Mouse (Mus musculus) forebrain, embryonic 14.5 days (tissue): ENCODE data around the gene Robo4. TPM values are rescaled to one million over a fixed set of nuclear protein-coding genes. Genes with fewer than 3 reads are reported as not detected.

Experiments
- ATAC-seq: fragments of 200-750 bp; cut with Nextera tagmentation; 2 replicates; pipeline ENCODE4 v1.8.0; 2017; ENCODE audit warnings: mild to moderate bottlenecking, moderate library complexity
- DNase-seq: peaks from one replicate; pipeline ENCODE4 v3.0.0-alpha.2; 2015; ENCODE audit warnings: low spot score
- H3K27ac ChIP-seq: fragments of 300-500 bp; sonication (generic); 2 replicates; pipeline ENCODE4 v1.5.1; 2014; ENCODE audit warnings: low read depth, mild to moderate bottlenecking, control low read depth, low read length, moderate library complexity
- H3K27me3 ChIP-seq: fragments of 300-500 bp; sonication (generic); replicated peaks from 2 replicates; pipeline ENCODE4 v1.6.1; 2014; ENCODE audit warnings: low read length, control low read depth, mixed read lengths; ENCODE audit not compliant: control insufficient read depth, insufficient read depth
- H3K36me3 ChIP-seq: fragments of 300-500 bp; sonication (generic); 2 replicates; pipeline ENCODE4 v1.6.1; 2014; ENCODE audit warnings: low read length, control low read depth; ENCODE audit not compliant: control insufficient read depth, insufficient read depth
- H3K4me1 ChIP-seq: fragments of 300-500 bp; sonication (generic); 2 replicates; pipeline ENCODE4 v1.6.1; 2014; ENCODE audit warnings: antibody characterized with exemption, low read length, control low read depth; ENCODE audit not compliant: control insufficient read depth, insufficient read depth
- H3K4me2 ChIP-seq: fragments of 300-500 bp; sonication (generic); 2 replicates; pipeline ENCODE4 v1.6.1; 2014; ENCODE audit warnings: mild to moderate bottlenecking, control low read depth, low read length
- H3K4me3 ChIP-seq: fragments of 300-500 bp; sonication (generic); 2 replicates; pipeline ENCODE4 v1.5.1; 2014; ENCODE audit warnings: low read depth, low read length, control low read depth
- H3K9ac ChIP-seq: fragments of 300-500 bp; sonication (generic); 2 replicates; pipeline ENCODE4 v1.6.1; 2014; ENCODE audit warnings: mild to moderate bottlenecking, low read length, control low read depth, moderate library complexity
- H3K9me3 ChIP-seq: fragments of 300-500 bp; sonication (generic); replicated peaks from 2 replicates; pipeline ENCODE4 v1.6.1; 2016; ENCODE audit warnings: low read length, control low read depth, mixed read lengths; ENCODE audit not compliant: control insufficient read depth
- WGBS: fragments of 180-500 bp; shearing (Covaris S2); extraction: QIAGEN DNeasy Blood & Tissue Kit; methylation state at CpG from one replicate; pipeline ENCODE4 v1.1.7; 2014; 5-methylcytosine and 5-hydroxymethylcytosine counted together
- polyA plus RNA-seq: library from polyadenylated mRNA; unstranded; fragments of >200 nt; fragmentation: Nextera tagmentation; extraction: Ambion mirVana; gene quantifications from 2 replicates; pipeline ENCODE4 v1.2.1, GENCODE M21; 2014

Robo4 gene
- polyA plus RNA-seq, 1 experiment from 2014 or later = 3.3 TPM

GRCm38 (mm10) chr9:37367301-37368080 is 34.2 kb upstream of the Robo4 start, which contains the start of gene Hepacam:
Gene Hepacam (plus strand): TSS chr9:37367351.
- H3K4me3 ChIP-seq = no peak within 1 kb of the TSS
- 81% methylated on average over 17 of the region's 17 CpGs for WGBS
- ATAC-seq = no peak
- no peaks in the 10 kb centered on the region for H3K4me1 ChIP-seq
- H3K9me3 ChIP-seq = no peaks in the 10 kb centered on the region
- DNase-seq = peak; percentile 31
- no peak within 1 kb of the TSS for H3K27ac ChIP-seq
- H3K9ac ChIP-seq = no peak within 1 kb of the TSS
- no peaks in the 10 kb centered on the region for H3K27me3 ChIP-seq
- H3K36me3 ChIP-seq = no peaks in the 10 kb centered on the region
- H3K4me2 ChIP-seq = no peak within 1 kb of the TSS

GRCm38 (mm10) chr9:37368081-37368830 is 33.4 kb upstream of the Robo4 start:
- Histone ChIP-seq H3K4me2 (no peak overlapping the region), H3K27ac (no peak overlapping the region), H3K36me3 (no peaks in the 10 kb centered on the region), H3K9ac (no peak overlapping the region), H3K9me3 (no peaks in the 10 kb centered on the region), H3K4me3 (no peak overlapping the region), H3K4me1 (no peaks in the 10 kb centered on the region), H3K27me3 (no peaks in the 10 kb centered on the region)
- ATAC-seq (no peak), DNase-seq (no peak)
- WGBS = 88% methylated on average over 11 of the region's 11 CpGs

- no peaks in the 10 kb centered on the region for H3K4me1 ChIP-seq
- no peak overlapping the region for H3K4me2 ChIP-seq
- H3K36me3 ChIP-seq = no peaks in the 10 kb centered on the region
- WGBS = 83% methylated on average over 8 of the region's 8 CpGs
- H3K4me3 ChIP-seq = no peak overlapping the region
- no peak overlapping the region for H3K27ac ChIP-seq
- no peaks in the 10 kb centered on the region for H3K27me3 ChIP-seq
- no peak for DNase-seq
- no peak for ATAC-seq
- H3K9ac ChIP-seq = no peak overlapping the region
- H3K9me3 ChIP-seq = no peaks in the 10 kb centered on the region
Measured at GRCm38 (mm10) chr9:37368860-37369259, 32.8 kb upstream of the Robo4 start.

- Histone ChIP-seq H3K36me3 (no peaks in the 10 kb centered on the region), H3K4me3 (no peak overlapping the region), H3K9ac (no peak overlapping the region), H3K4me1 (no peaks in the 10 kb centered on the region), H3K27me3 (no peaks in the 10 kb centered on the region), H3K4me2 (no peak overlapping the region), H3K27ac (no peak overlapping the region), H3K9me3 (no peaks in the 10 kb centered on the region)
- DNase-seq = no peak
- WGBS = 90% methylated on average over 7 of the region's 7 CpGs
- no peak for ATAC-seq
Measured at GRCm38 (mm10) chr9:37371232-37371801, 30.4 kb upstream of the Robo4 start.

- WGBS = 76% methylated on average over 5 of the region's 5 CpGs
- Histone ChIP-seq H3K4me1 (no peaks in the 10 kb centered on the region), H3K27ac (no peak overlapping the region), H3K36me3 (no peaks in the 10 kb centered on the region), H3K4me2 (no peak overlapping the region), H3K9me3 (no peaks in the 10 kb centered on the region), H3K27me3 (no peaks in the 10 kb centered on the region), H3K4me3 (no peak overlapping the region), H3K9ac (no peak overlapping the region)
- DNase-seq (no peak), ATAC-seq (no peak)
Measured at GRCm38 (mm10) chr9:37375718-37376117, 26.0 kb upstream of the Robo4 start.

GRCm38 (mm10) chr9:37383161-37383560 is 18.5 kb upstream of the Robo4 start:
- Histone ChIP-seq H3K27me3 (no peaks in the 10 kb centered on the region), H3K9ac (no peak overlapping the region), H3K9me3 (no peaks in the 10 kb centered on the region), H3K36me3 (no peaks in the 10 kb centered on the region), H3K4me2 (no peak overlapping the region), H3K27ac (no peak overlapping the region), H3K4me1 (no peaks in the 10 kb centered on the region), H3K4me3 (no peak overlapping the region)
- ATAC-seq (no peak), DNase-seq (no peak)
- WGBS = 92% methylated on average over 6 of the region's 6 CpGs

GRCm38 (mm10) chr9:37384284-37385182 is 17.2 kb upstream of the Robo4 start:
- H3K9me3 ChIP-seq = no peaks in the 10 kb centered on the region
- DNase-seq (peak; percentile 60), ATAC-seq (peak; percentile 88)
- H3K36me3 ChIP-seq = no peaks in the 10 kb centered on the region
- H3K27me3 ChIP-seq = no peaks in the 10 kb centered on the region
- peak overlapping the region; percentile 82 for H3K9ac ChIP-seq
- no peaks in the 10 kb centered on the region for H3K4me1 ChIP-seq
- WGBS = 10% methylated on average over 54 of the region's 54 CpGs
- no peak overlapping the region for H3K27ac ChIP-seq
- peak overlapping the region; percentile 45 for H3K4me3 ChIP-seq
- peak overlapping the region; percentile 84 for H3K4me2 ChIP-seq

GRCm38 (mm10) chr9:37390891-37391290 is 10.8 kb upstream of the Robo4 start:
- ATAC-seq (no peak), DNase-seq (no peak)
- Histone ChIP-seq H3K4me2 (no peak overlapping the region), H3K27me3 (no peaks in the 10 kb centered on the region), H3K4me1 (no peaks in the 10 kb centered on the region), H3K9ac (no peak overlapping the region), H3K9me3 (no peaks in the 10 kb centered on the region), H3K27ac (no peak overlapping the region), H3K4me3 (no peak overlapping the region), H3K36me3 (no peaks in the 10 kb centered on the region)
- WGBS = 76% methylated on average over 2 of the region's 2 CpGs
